In genomic region chr4:102883142-102883541, GRCm38 (mm10) we compare ENCODE assay signal across 17 mouse cellular contexts.
"Had no signal": no experiment of that assay in that cellular context is flagged by ENCODE, and none has a peak within 500 bp of the region (broad histone marks: within the 10 kb centered on the region; RNA-seq: fewer than 3 reads in every experiment).

No protein-coding gene starts in this region.

- H3K4me3 ChIP-seq: midbrain, embryonic 10.5 days; midbrain, embryonic 12.5 days; myocyte; neural tube, embryonic 13.5 days; neural tube, embryonic 15.5 days had no signal

- H3K27ac ChIP-seq: midbrain, embryonic 10.5 days; midbrain, embryonic 12.5 days; neural tube, embryonic 13.5 days; neural tube, embryonic 15.5 days had no signal

- DNase-seq: lung, embryonic 14.5 days; lung, postnatal 10 days; lung, postnatal 4 days; midbrain, embryonic 14.5 days; retina, postnatal 1 day; right cerebral cortex, adult 18-20 months; right cerebral cortex, postnatal 25 days; right cerebral cortex, postnatal 4 days; spleen, adult 18-20 months; thymus, adult 18-20 months; thymus, postnatal 14 days; thymus, postnatal 36 days had no signal
